ENCODE assay signal across 29 mouse cellular contexts in the genomic region with DNA sequence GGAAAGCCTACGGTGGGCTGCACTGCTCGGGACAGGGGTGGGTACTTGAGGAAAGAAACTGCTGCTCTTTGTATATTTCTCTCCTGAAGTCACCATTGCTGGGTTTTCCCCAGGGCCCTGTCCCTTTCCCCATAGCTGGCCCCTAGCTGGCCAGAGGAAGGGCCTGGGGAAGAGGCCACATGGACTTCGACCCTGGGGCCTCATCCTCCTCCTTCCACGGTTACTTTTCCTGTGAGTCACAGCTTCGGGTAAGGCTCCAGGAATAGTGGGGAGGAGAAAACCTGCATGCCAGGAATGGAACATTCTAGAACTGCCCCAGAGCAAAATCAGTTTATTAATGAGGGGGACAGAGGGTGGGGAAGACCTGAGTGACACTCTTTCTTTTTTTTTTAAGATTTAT. TPM values are rescaled to one million over a fixed set of nuclear protein-coding genes. Genes with fewer than 3 reads are reported as not detected.
DNase-seq lines count a peak whose midpoint lies in the region; ATAC-seq and TF ChIP-seq lines count a peak whose summit lies in the region.
"Had no signal": no experiment of that assay in that cellular context is flagged by ENCODE, and none has a peak within 500 bp of the region (broad histone marks: within the 10 kb centered on the region; RNA-seq: fewer than 3 reads in every experiment).

No protein-coding gene starts in this region.

- TF ChIP-seq EP300 in stomach, postnatal 0 days (optimal IDR thresholded peaks at IDR 0.05): no peak

- peaks cover 2% of the 10 kb centered on the region for H3K36me3 ChIP-seq in kidney, adult 2 months (ENCODE audit: control insufficient read depth, insufficient read depth, low read length)
- H3K36me3 ChIP-seq in kidney, embryonic 15.5 days: peaks cover 80% of the 10 kb centered on the region
- H3K36me3 ChIP-seq in intestine, embryonic 16.5 days (ENCODE audit: control insufficient read depth, insufficient read depth, low read length): peaks cover 15% of the 10 kb centered on the region
- H3K36me3 ChIP-seq in kidney, postnatal 0 days (ENCODE audit: insufficient read depth, low read length): peaks cover 44% of the 10 kb centered on the region
- peaks cover 20% of the 10 kb centered on the region for H3K36me3 ChIP-seq in stomach, postnatal 0 days (ENCODE audit: control insufficient read depth, insufficient read depth, low read length)

- no peak overlapping the region for H3K4me2 ChIP-seq in kidney, embryonic 15.5 days
- no peak overlapping the region for H3K4me2 ChIP-seq in intestine, embryonic 16.5 days (ENCODE audit: low read depth, low read length)
- no peak overlapping the region for H3K4me2 ChIP-seq in kidney, postnatal 0 days (ENCODE audit: low read length)
- H3K4me2 ChIP-seq in stomach, postnatal 0 days (replicated peaks; ENCODE audit: low read depth): no peak overlapping the region
- H3K4me2 ChIP-seq: heart, embryonic 13.5 days; hindbrain, embryonic 15.5 days; limb, embryonic 15.5 days; lung, embryonic 14.5 days; midbrain, embryonic 11.5 days had no signal

- no peaks in the 10 kb centered on the region for H3K9me3 ChIP-seq in kidney, embryonic 15.5 days (replicated peaks)
- H3K9me3 ChIP-seq in intestine, embryonic 16.5 days (ENCODE audit: control insufficient read depth, low read length): no peaks in the 10 kb centered on the region
- no peaks in the 10 kb centered on the region for H3K9me3 ChIP-seq in kidney, postnatal 0 days (replicated peaks; ENCODE audit: low read length)
- H3K9me3 ChIP-seq in stomach, postnatal 0 days (ENCODE audit: control insufficient read depth, low read length): no peaks in the 10 kb centered on the region
- H3K9me3 ChIP-seq: heart, embryonic 13.5 days; hindbrain, embryonic 15.5 days; limb, embryonic 15.5 days had no signal

- TF ChIP-seq POLR2A in kidney, adult 2 months (IDR thresholded peaks at IDR 0.05; ENCODE audit: low read depth, low read length): no peak

- H3K4me1 ChIP-seq in kidney, adult 2 months (ENCODE audit: control insufficient read depth, insufficient read depth, low read length): no peaks in the 10 kb centered on the region; the same call in 1 of the 2 replicates
- H3K4me1 ChIP-seq in kidney, embryonic 15.5 days: peaks cover 39% of the 10 kb centered on the region
- H3K4me1 ChIP-seq in intestine, embryonic 16.5 days (ENCODE audit: control insufficient read depth, insufficient read depth, low read length): peaks cover 3% of the 10 kb centered on the region; the same call in 1 of the 2 replicates
- no peaks in the 10 kb centered on the region for H3K4me1 ChIP-seq in kidney, postnatal 0 days (replicated peaks; ENCODE audit: insufficient read depth, low read length)
- no peaks in the 10 kb centered on the region for H3K4me1 ChIP-seq in stomach, postnatal 0 days (replicated peaks; ENCODE audit: control insufficient read depth, insufficient read depth)
- H3K4me1 ChIP-seq: hindbrain, embryonic 15.5 days; limb, embryonic 15.5 days had no signal

- ATAC-seq in kidney, embryonic 15.5 days (replicated peaks; ENCODE audit: low FRiP score): no peak
- ATAC-seq in intestine, embryonic 16.5 days: peak; percentile 78
- ATAC-seq in kidney, postnatal 0 days (replicated peaks; ENCODE audit: low FRiP score, low read depth): peak; percentile 41; the same call in 1 of the 2 replicates
- peak; percentile 69 for ATAC-seq in stomach, postnatal 0 days (ENCODE audit: low FRiP score, low TSS enrichment)
- ATAC-seq in megakaryocyte-erythroid progenitor cell, adult 5-6 weeks (replicated peaks; ENCODE audit: low FRiP score, low TSS enrichment, poor library complexity, severe bottlenecking): no peak
- no peak for ATAC-seq in erythroid progenitor cell, adult 5-6 weeks (replicated peaks; ENCODE audit: low FRiP score, poor library complexity, severe bottlenecking)
- ATAC-seq: forebrain, embryonic 16.5 days; midbrain, embryonic 16.5 days had no signal

- H3K27me3 ChIP-seq in kidney, adult 2 months (replicated peaks; ENCODE audit: control insufficient read depth, insufficient read depth, low read length): no peaks in the 10 kb centered on the region
- H3K27me3 ChIP-seq in kidney, embryonic 15.5 days: no peaks in the 10 kb centered on the region
- H3K27me3 ChIP-seq in intestine, embryonic 16.5 days (replicated peaks; ENCODE audit: control insufficient read depth, insufficient read depth, low read length): no peaks in the 10 kb centered on the region
- H3K27me3 ChIP-seq in kidney, postnatal 0 days (ENCODE audit: insufficient read depth, low read length): no peaks in the 10 kb centered on the region
- H3K27me3 ChIP-seq in stomach, postnatal 0 days (ENCODE audit: control insufficient read depth, insufficient read depth, low read length): no peaks in the 10 kb centered on the region
- H3K27me3 ChIP-seq: heart, embryonic 13.5 days; hindbrain, embryonic 15.5 days; limb, embryonic 15.5 days had no signal

- WGBS in kidney, adult 2 months: 48% methylated on average over 5 of the region's 5 CpGs
- WGBS in kidney, embryonic 15.5 days: 64% methylated on average over 5 of the region's 5 CpGs
- WGBS in intestine, embryonic 16.5 days: 76% methylated on average over 5 of the region's 5 CpGs
- WGBS in kidney, postnatal 0 days: 67% methylated on average over 5 of the region's 5 CpGs
- WGBS in stomach, postnatal 0 days: 73% methylated on average over 5 of the region's 5 CpGs

- no peak for TF ChIP-seq CTCF in kidney, adult 2 months (conservative IDR thresholded peaks at IDR 0.05; ENCODE audit: insufficient read depth, insufficient read length, low read depth, low read length)
- TF ChIP-seq CTCF in kidney, postnatal 0 days (IDR thresholded peaks at IDR 0.05; ENCODE audit: low read depth): no peak
- TF ChIP-seq CTCF in stomach, postnatal 0 days (IDR thresholded peaks at IDR 0.05; ENCODE audit: low read depth): no peak

- no peak overlapping the region for H3K4me3 ChIP-seq in kidney, adult 2 months (ENCODE audit: insufficient read depth, low read depth, low read length)
- no peak overlapping the region for H3K4me3 ChIP-seq in kidney, embryonic 15.5 days (replicated peaks)
- H3K4me3 ChIP-seq in intestine, embryonic 16.5 days (ENCODE audit: low read length): no peak overlapping the region
- H3K4me3 ChIP-seq in kidney, postnatal 0 days (replicated peaks; ENCODE audit: low read depth, low read length): no peak overlapping the region
- H3K4me3 ChIP-seq in stomach, postnatal 0 days (ENCODE audit: low read depth, low read length): no peak overlapping the region
- H3K4me3 ChIP-seq: heart, embryonic 13.5 days; hindbrain, embryonic 15.5 days; limb, embryonic 15.5 days had no signal

- H3K9ac ChIP-seq in kidney, embryonic 15.5 days: no peak overlapping the region
- peak overlapping the region; percentile 36; the same call in 1 of the 2 replicates for H3K9ac ChIP-seq in intestine, embryonic 16.5 days (ENCODE audit: low read depth, low read length)
- H3K9ac ChIP-seq in kidney, postnatal 0 days (ENCODE audit: low read depth, low read length): no peak overlapping the region
- H3K9ac ChIP-seq in stomach, postnatal 0 days (ENCODE audit: low read length): no peak overlapping the region
- H3K9ac ChIP-seq: heart, embryonic 13.5 days; hindbrain, embryonic 15.5 days; limb, embryonic 15.5 days; liver, embryonic 14.5 days; lung, embryonic 14.5 days had no signal

- no peak overlapping the region for H3K27ac ChIP-seq in kidney, adult 2 months (ENCODE audit: insufficient read depth, low read depth, low read length)
- no peak overlapping the region for H3K27ac ChIP-seq in kidney, embryonic 15.5 days
- H3K27ac ChIP-seq in intestine, embryonic 16.5 days (ENCODE audit: low read length): peak overlapping the region; percentile 64
- no peak overlapping the region for H3K27ac ChIP-seq in kidney, postnatal 0 days
- H3K27ac ChIP-seq in stomach, postnatal 0 days (replicated peaks): no peak overlapping the region
- H3K27ac ChIP-seq: heart, embryonic 13.5 days; hindbrain, embryonic 15.5 days; limb, embryonic 15.5 days; liver, embryonic 14.5 days had no signal

- peak; percentile 79 for DNase-seq in kidney, adult 2 months
- DNase-seq in kidney, postnatal 0 days (ENCODE audit: low spot score): no peak
- DNase-seq in stomach, postnatal 0 days (ENCODE audit: low spot score): peak; percentile 53
- no peak for DNase-seq in spleen, adult 18-20 months
- DNase-seq: adrenal gland, adult 2 months; B cell, adult 2 months; cerebellum, adult 8-10 months; cerebellum, postnatal 25 days; heart, postnatal 10 days; layer of hippocampus, postnatal 36 days; left cerebral cortex, postnatal 4 days; lung, embryonic 14.5 days; lung, postnatal 14 days; right cerebral cortex, postnatal 25 days; thymus, adult 2 months; thymus, postnatal 36 days had no signal

RNA-seq across cellular contexts. Expression of gene Tpcn1, which starts 38.3 kb away (rescaled TPM):
- 200 and 216 TPM in 2 replicates for polyA plus RNA-seq in kidney, adult 2 months (2012; rRNA removed)
- 32.9 and 36.0 TPM in 2 replicates for polyA plus RNA-seq in kidney, embryonic 15.5 days (2015; fragmentation: Nextera tagmentation; extraction: Ambion mirVana)
- polyA plus RNA-seq in intestine, embryonic 16.5 days (2015; fragmentation: Nextera tagmentation; extraction: Ambion mirVana): 21.4 and 23.9 TPM in 2 replicates
- polyA plus RNA-seq in kidney, postnatal 0 days (2015; fragmentation: Nextera tagmentation; extraction: Ambion mirVana): 34.6 and 35.4 TPM in 2 replicates
- polyA plus RNA-seq in stomach, postnatal 0 days (2015; fragmentation: Nextera tagmentation; extraction: Ambion mirVana): 12.7 and 13.9 TPM in 2 replicates
- 71.7 and 84.7 TPM in 2 replicates for total RNA-seq in megakaryocyte-erythroid progenitor cell, adult 5-6 weeks (2014; fragmentation: Nextera tagmentation)
- 16.0 and 19.1 TPM in 2 replicates for total RNA-seq in megakaryocyte-erythroid progenitor cell, adult 5-6 weeks (2017)
- 107 and 136 TPM in 2 replicates for total RNA-seq in erythroid progenitor cell, adult 5-6 weeks (2015; ENCODE audit: low replicate concordance)
- 57.0 and 72.9 TPM in 2 replicates for total RNA-seq in erythroid progenitor cell, adult 5-6 weeks (2017; ENCODE audit: low replicate concordance)

RNA-seq across cellular contexts. Expression of gene Iqcd, which starts 38.7 kb away (rescaled TPM):
- 2.1 and 2.5 TPM in 2 replicates for polyA plus RNA-seq in kidney, adult 2 months (2012; rRNA removed)
- 0.82 and 0.90 TPM in 2 replicates for polyA plus RNA-seq in kidney, embryonic 15.5 days (2015; fragmentation: Nextera tagmentation; extraction: Ambion mirVana)
- 0.17 and 0.27 TPM in 2 replicates for polyA plus RNA-seq in intestine, embryonic 16.5 days (2015; fragmentation: Nextera tagmentation; extraction: Ambion mirVana)
- polyA plus RNA-seq in kidney, postnatal 0 days (2015; fragmentation: Nextera tagmentation; extraction: Ambion mirVana): 1.1 and 1.4 TPM in 2 replicates
- polyA plus RNA-seq in stomach, postnatal 0 days (2015; fragmentation: Nextera tagmentation; extraction: Ambion mirVana): 0.25 and 0.36 TPM in 2 replicates
- 6.4 and 9.0 TPM in 2 replicates for total RNA-seq in megakaryocyte-erythroid progenitor cell, adult 5-6 weeks (2014; fragmentation: Nextera tagmentation)
- total RNA-seq in megakaryocyte-erythroid progenitor cell, adult 5-6 weeks (2017): 6.3 and 7.9 TPM in 2 replicates
- total RNA-seq in erythroid progenitor cell, adult 5-6 weeks (2015; ENCODE audit: low replicate concordance): 2.5 TPM in 1 of 2 replicates, not detected in the other
- 3.1 and 3.3 TPM in 2 replicates for total RNA-seq in erythroid progenitor cell, adult 5-6 weeks (2017; ENCODE audit: low replicate concordance)
- total RNA-seq: gastrocnemius, adult 8-10 months; hematopoietic stem cell, adult 5-6 weeks had no signal

RNA-seq across cellular contexts. Expression of gene Slc8b1, which starts 39.2 kb away (rescaled TPM):
- polyA plus RNA-seq in kidney, adult 2 months (2012; rRNA removed): 23.0 and 25.8 TPM in 2 replicates
- polyA plus RNA-seq in kidney, embryonic 15.5 days (2015; fragmentation: Nextera tagmentation; extraction: Ambion mirVana): 9.4 and 9.7 TPM in 2 replicates
- 6.9 and 7.6 TPM in 2 replicates for polyA plus RNA-seq in intestine, embryonic 16.5 days (2015; fragmentation: Nextera tagmentation; extraction: Ambion mirVana)
- polyA plus RNA-seq in kidney, postnatal 0 days (2015; fragmentation: Nextera tagmentation; extraction: Ambion mirVana): 9.5 and 9.8 TPM in 2 replicates
- 4.9 and 5.2 TPM in 2 replicates for polyA plus RNA-seq in stomach, postnatal 0 days (2015; fragmentation: Nextera tagmentation; extraction: Ambion mirVana)
- 0.35 and 1.6 TPM in 2 replicates for total RNA-seq in megakaryocyte-erythroid progenitor cell, adult 5-6 weeks (2014; fragmentation: Nextera tagmentation)
- 0.09 and 1.7 TPM in 2 replicates for total RNA-seq in megakaryocyte-erythroid progenitor cell, adult 5-6 weeks (2017)
- total RNA-seq in erythroid progenitor cell, adult 5-6 weeks (2015; ENCODE audit: low replicate concordance): 3.4 and 5.0 TPM in 2 replicates
- total RNA-seq in erythroid progenitor cell, adult 5-6 weeks (2017; ENCODE audit: low replicate concordance): 3.0 and 6.7 TPM in 2 replicates

RNA-seq across cellular contexts. Expression of gene Plbd2, which starts 46.7 kb away (rescaled TPM):
- polyA plus RNA-seq in kidney, adult 2 months (2012; rRNA removed): 48.1 and 49.3 TPM in 2 replicates
- 50.8 and 60.0 TPM in 2 replicates for polyA plus RNA-seq in kidney, embryonic 15.5 days (2015; fragmentation: Nextera tagmentation; extraction: Ambion mirVana)
- 43.9 and 46.9 TPM in 2 replicates for polyA plus RNA-seq in intestine, embryonic 16.5 days (2015; fragmentation: Nextera tagmentation; extraction: Ambion mirVana)
- 73.7 and 78.2 TPM in 2 replicates for polyA plus RNA-seq in kidney, postnatal 0 days (2015; fragmentation: Nextera tagmentation; extraction: Ambion mirVana)
- 42.6 and 45.9 TPM in 2 replicates for polyA plus RNA-seq in stomach, postnatal 0 days (2015; fragmentation: Nextera tagmentation; extraction: Ambion mirVana)
- 13.6 and 20.8 TPM in 2 replicates for total RNA-seq in megakaryocyte-erythroid progenitor cell, adult 5-6 weeks (2014; fragmentation: Nextera tagmentation)
- total RNA-seq in megakaryocyte-erythroid progenitor cell, adult 5-6 weeks (2017): 6.3 and 8.7 TPM in 2 replicates
- total RNA-seq in erythroid progenitor cell, adult 5-6 weeks (2015; ENCODE audit: low replicate concordance): 1.1 and 2.1 TPM in 2 replicates
- 2.0 and 3.9 TPM in 2 replicates for total RNA-seq in erythroid progenitor cell, adult 5-6 weeks (2017; ENCODE audit: low replicate concordance)

Comparison
In these comparisons a context has a peak if more than half of its experiments do, and no peak if none do; other contexts are left out.
1. DNase-seq: peak in kidney, adult 2 months (single experiment) and stomach, postnatal 0 days (single experiment); none in kidney, postnatal 0 days (single experiment) and spleen, adult 18-20 months (0 of 2).
2. ATAC-seq: peak in intestine, embryonic 16.5 days (single experiment), kidney, postnatal 0 days (single experiment) and stomach, postnatal 0 days (single experiment); none in kidney, embryonic 15.5 days (single experiment), megakaryocyte-erythroid progenitor cell, adult 5-6 weeks (single experiment) and erythroid progenitor cell, adult 5-6 weeks (single experiment).